Mouse (Mus musculus) forebrain, postnatal 0 days (tissue): ENCODE data around the gene Pitpnm2. TPM values are rescaled to one million over a fixed set of nuclear protein-coding genes. Genes with fewer than 3 reads are reported as not detected.

Source experiments
- ATAC-seq: fragments of 200-750 bp; cut with Nextera tagmentation; 2 replicates; pipeline ENCODE4 v1.8.0; 2017; ENCODE audit warnings: mild to moderate bottlenecking, moderate library complexity
- DNase-seq: peaks from one replicate; pipeline ENCODE4 v3.0.0-alpha.2; 2015
- H3K27ac ChIP-seq: fragments of 300-500 bp; sonication (generic); 2 replicates; pipeline ENCODE4 v1.5.1; 2014; ENCODE audit warnings: low read depth, mild to moderate bottlenecking, antibody characterized with exemption, low read length, moderate library complexity, mixed read lengths
- H3K27me3 ChIP-seq: fragments of 300-500 bp; sonication (generic); 2 replicates; pipeline ENCODE4 v1.6.1; 2014; ENCODE audit warnings: mild to moderate bottlenecking, low read length, mixed read lengths; ENCODE audit not compliant: insufficient read depth
- H3K36me3 ChIP-seq: fragments of 300-500 bp; sonication (generic); 2 replicates; pipeline ENCODE4 v1.6.1; 2014; ENCODE audit warnings: mild to moderate bottlenecking, moderate library complexity; ENCODE audit not compliant: insufficient read depth
- H3K4me1 ChIP-seq: fragments of 300-500 bp; sonication (generic); 2 replicates; pipeline ENCODE4 v1.6.1; 2014; ENCODE audit warnings: antibody characterized with exemption; ENCODE audit not compliant: insufficient read depth
- H3K4me2 ChIP-seq: fragments of 300-500 bp; sonication (generic); 2 replicates; pipeline ENCODE4 v1.6.1; 2014; ENCODE audit warnings: low read depth, mild to moderate bottlenecking, moderate library complexity
- H3K4me3 ChIP-seq: fragments of 300-500 bp; sonication (generic); 2 replicates; pipeline ENCODE4 v1.5.1; 2014; ENCODE audit warnings: low read depth, low read length, mixed read lengths
- H3K9ac ChIP-seq: fragments of 300-500 bp; sonication (generic); 2 replicates; pipeline ENCODE4 v1.6.1; 2014; ENCODE audit warnings: mild to moderate bottlenecking
- H3K9me3 ChIP-seq: fragments of 300-500 bp; sonication (generic); 2 replicates; pipeline ENCODE4 v1.6.1; 2016; ENCODE audit warnings: low read length
- CTCF ChIP-seq: sonication (generic); IDR thresholded peaks from 2 replicates; pipeline ENCODE4 v1.5.1; 2016; ENCODE audit warnings: antibody characterized with exemption, control low read depth, low read depth
- WGBS: fragments of 180-500 bp; shearing (Covaris S2); extraction: QIAGEN DNeasy Blood & Tissue Kit; methylation state at CpG from one replicate; pipeline ENCODE4 v1.1.7; 2014; 5-methylcytosine and 5-hydroxymethylcytosine counted together
- polyA plus RNA-seq: library from polyadenylated mRNA; unstranded; fragments of >200 nt; fragmentation: Nextera tagmentation; extraction: Ambion mirVana; gene quantifications from 2 replicates; pipeline ENCODE4 v1.2.1, GENCODE M21; 2015
- total RNA-seq: library from RNA; depleted of rRNA; stranded (reverse); fragments of >200 nt; gene quantifications from 2 replicates; pipeline ENCODE4 v1.2.3, GENCODE M21; 2014

Gene Pitpnm2
- total and polyA plus RNA-seq, 2 experiments from 2014 or later, result 10.1 to 38.4 TPM

- 45% methylated on average over 24 of the region's 24 CpGs for WGBS
- Histone ChIP-seq H3K9ac (peak overlapping the region; percentile 33), H3K27ac (0 out of 2 replicates have a peak overlapping the region, but pooled peaks have one; percentile 1), H3K9me3 (no peaks in the 10 kb centered on the region), H3K27me3 (no peaks in the 10 kb centered on the region), H3K4me2 (no peak overlapping the region), H3K4me3 (peak overlapping the region; percentile 5; the same call in 1 of the 2 replicates), H3K4me1 (peaks cover 15% of the 10 kb centered on the region), H3K36me3 (no peaks in the 10 kb centered on the region)
- ATAC-seq (peak; percentile 53), DNase-seq (no peak)
- TF ChIP-seq CTCF, result no peak
Observed at GRCm38 (mm10) chr5:124193286-124194112, 56.1 kb downstream of the Pitpnm2 start.

- Histone ChIP-seq H3K4me1 (peaks cover 19% of the 10 kb centered on the region), H3K9ac (peak overlapping the region; percentile 33), H3K27ac (no peak overlapping the region), H3K4me3 (peak overlapping the region; percentile 5; the same call in 1 of the 2 replicates), H3K9me3 (no peaks in the 10 kb centered on the region), H3K27me3 (no peaks in the 10 kb centered on the region), H3K4me2 (no peak overlapping the region), H3K36me3 (no peaks in the 10 kb centered on the region)
- 19% methylated on average over 10 of the region's 10 CpGs for WGBS
- DNase-seq, result no peak
- ATAC-seq, result peak; percentile 34; the same call in 1 of the 2 replicates
- no peak for TF ChIP-seq CTCF
Observed at GRCm38 (mm10) chr5:124192726-124193285, 56.8 kb downstream of the Pitpnm2 start.

GRCm38 (mm10) chr5:124192251-124192710, 57.3 kb downstream of the Pitpnm2 start:
- no peak overlapping the region for H3K4me3 ChIP-seq
- no peaks in the 10 kb centered on the region for H3K36me3 ChIP-seq
- DNase-seq (no peak), ATAC-seq (no peak)
- peaks cover 24% of the 10 kb centered on the region for H3K4me1 ChIP-seq
- no peaks in the 10 kb centered on the region for H3K9me3 ChIP-seq
- WGBS, result 76% methylated on average over 7 of the region's 7 CpGs
- 0 out of 2 replicates have a peak overlapping the region, but pooled peaks have one; percentile 33 for H3K9ac ChIP-seq
- no peaks in the 10 kb centered on the region for H3K27me3 ChIP-seq
- no peak for TF ChIP-seq CTCF
- H3K4me2 ChIP-seq, result no peak overlapping the region
- no peak overlapping the region for H3K27ac ChIP-seq

- Histone ChIP-seq H3K27ac (no peak overlapping the region), H3K9ac (no peak overlapping the region), H3K4me1 (peaks cover 43% of the 10 kb centered on the region), H3K9me3 (no peaks in the 10 kb centered on the region), H3K4me2 (no peak overlapping the region), H3K4me3 (no peak overlapping the region), H3K36me3 (no peaks in the 10 kb centered on the region), H3K27me3 (no peaks in the 10 kb centered on the region)
- DNase-seq (no peak), ATAC-seq (no peak)
- no peak for TF ChIP-seq CTCF
- WGBS, result 86% methylated on average over 10 of the region's 10 CpGs
Observed at GRCm38 (mm10) chr5:124190146-124190870, 59.3 kb downstream of the Pitpnm2 start.

GRCm38 (mm10) chr5:124189572-124189981, 60.0 kb downstream of the Pitpnm2 start:
- Histone ChIP-seq H3K36me3 (no peaks in the 10 kb centered on the region), H3K4me3 (no peak overlapping the region), H3K9ac (no peak overlapping the region), H3K27me3 (no peaks in the 10 kb centered on the region), H3K27ac (no peak overlapping the region), H3K4me1 (peaks cover 50% of the 10 kb centered on the region), H3K4me2 (no peak overlapping the region), H3K9me3 (no peaks in the 10 kb centered on the region)
- TF ChIP-seq CTCF, result no peak
- 94% methylated on average over 4 of the region's 4 CpGs for WGBS
- DNase-seq (no peak), ATAC-seq (no peak)

- TF ChIP-seq CTCF, result no peak
- Histone ChIP-seq H3K36me3 (no peaks in the 10 kb centered on the region), H3K9me3 (no peaks in the 10 kb centered on the region), H3K27me3 (no peaks in the 10 kb centered on the region), H3K4me3 (peak overlapping the region; percentile 42), H3K9ac (peak overlapping the region; percentile 61), H3K27ac (peak overlapping the region; percentile 76), H3K4me2 (peak overlapping the region; percentile 74), H3K4me1 (peaks cover 39% of the 10 kb centered on the region)
- peak; percentile 5; the same call in 1 of the 2 replicates for ATAC-seq
- WGBS, result 25% methylated on average over 12 of the region's 12 CpGs
- DNase-seq, result no peak
Observed at GRCm38 (mm10) chr5:124187508-124188311, 61.9 kb downstream of the Pitpnm2 start.
